Mouse (Mus musculus): ENCODE results near the gene Cast. TPM values are rescaled to one million over a fixed set of nuclear protein-coding genes. Genes with fewer than 3 reads are reported as not detected.

Cast gene
- total RNA-seq (2021): 1 to 10 TPM; 6.3 to 9.2 TPM

GRCm38 (mm10) chr13:74808152-74808929 is at the start of gene Cast:
Gene Cast, minus strand, starts transcription at chr13:74808810.
- DNase-seq (ENCODE audit: low spot score in 2 of 2): peak in 1 of 2 experiments; percentile 4
- intact Hi-C loops (cut with DNase I): no loop called here

GRCm38 (mm10) chr13:74854338-74855047 is 45.9 kb upstream of the Cast start:
- DNase-seq (ENCODE audit: low spot score in 2 of 2): peak; percentile 43 to 48
- intact Hi-C loops (cut with DNase I): loop anchor here (1.0 kb wide), 1 partner anchor 215 kb away; the partner anchor contains the start of gene Erap1

GRCm38 (mm10) chr13:74850823-74851222 is 42.2 kb upstream of the Cast start:
- intact Hi-C loops (cut with DNase I): no loop called here
- DNase-seq (ENCODE audit: low spot score in 2 of 2): no peak

GRCm38 (mm10) chr13:74845886-74846285 is 37.3 kb upstream of the Cast start:
- intact Hi-C loops (cut with DNase I): no loop called here
- no peak for DNase-seq (ENCODE audit: low spot score in 2 of 2)

- intact Hi-C loops (cut with DNase I): no loop called here
- no peak for DNase-seq (ENCODE audit: low spot score in 2 of 2)
Measured at GRCm38 (mm10) chr13:74834543-74834942, 25.9 kb upstream of the Cast start.

GRCm38 (mm10) chr13:74822095-74822494 is 13.5 kb upstream of the Cast start:
- intact Hi-C loops (cut with DNase I): no loop called here
- no peak for DNase-seq (ENCODE audit: low spot score in 2 of 2)

- intact Hi-C loops (cut with DNase I): no loop called here
Measured at GRCm38 (mm10) chr13:74815753-74816152, 7.1 kb upstream of the Cast start.

GRCm38 (mm10) chr13:74807446-74808151 is 1.0 kb downstream of the Cast start:
- intact Hi-C loops (cut with DNase I): no loop called here
- DNase-seq (ENCODE audit: low spot score in 2 of 2): peak; percentile 3 to 10

More at GRCm38 (mm10) chr13:74815753-74816152, 7.1 kb upstream of the Cast start:
- DNase-seq (ENCODE audit: low spot score in 2 of 2): no peak

GRCm38 (mm10) chr13:74806934-74807333 is 1.7 kb downstream of the Cast start:
- intact Hi-C loops (cut with DNase I): no loop called here
- DNase-seq (ENCODE audit: low spot score in 2 of 2): no peak

- intact Hi-C loops (cut with DNase I): no loop called here
- no peak for DNase-seq (ENCODE audit: low spot score in 2 of 2)
Measured at GRCm38 (mm10) chr13:74794435-74794834, 14.2 kb downstream of the Cast start.

- DNase-seq (ENCODE audit: low spot score in 2 of 2): no peak
- intact Hi-C loops (cut with DNase I): no loop called here
Measured at GRCm38 (mm10) chr13:74787681-74788080, 20.9 kb downstream of the Cast start.

- no peak for DNase-seq (ENCODE audit: low spot score in 2 of 2)
- intact Hi-C loops (cut with DNase I): no loop called here
Measured at GRCm38 (mm10) chr13:74772151-74772550, 36.5 kb downstream of the Cast start.

GRCm38 (mm10) chr13:74770480-74770879 is 38.1 kb downstream of the Cast start:
- intact Hi-C loops (cut with DNase I): no loop called here
- DNase-seq (ENCODE audit: low spot score in 2 of 2): peak; percentile 46 to 60

- intact Hi-C loops (cut with DNase I): no loop called here
- no peak for DNase-seq (ENCODE audit: low spot score in 2 of 2)
Measured at GRCm38 (mm10) chr13:74769871-74770270, 38.7 kb downstream of the Cast start.

- intact Hi-C loops (cut with DNase I): no loop called here
- DNase-seq (ENCODE audit: low spot score in 2 of 2): no peak
Measured at GRCm38 (mm10) chr13:74767186-74767585, 41.4 kb downstream of the Cast start.

GRCm38 (mm10) chr13:74762741-74763140 is 45.9 kb downstream of the Cast start:
- intact Hi-C loops (cut with DNase I): no loop called here
- DNase-seq (ENCODE audit: low spot score in 2 of 2): no peak

GRCm38 (mm10) chr13:74759152-74759551 is 49.5 kb downstream of the Cast start:
- intact Hi-C loops (cut with DNase I): no loop called here

GRCm38 (mm10) chr13:74743219-74743618 is 65.4 kb downstream of the Cast start:
- no peak for DNase-seq (ENCODE audit: low spot score in 2 of 2)
- intact Hi-C loops (cut with DNase I): no loop called here

More at GRCm38 (mm10) chr13:74759152-74759551, 49.5 kb downstream of the Cast start:
- DNase-seq (ENCODE audit: low spot score in 2 of 2): no peak

GRCm38 (mm10) chr13:74736396-74736795 is 72.2 kb downstream of the Cast start:
- no peak for DNase-seq (ENCODE audit: low spot score in 2 of 2)
- intact Hi-C loops (cut with DNase I): no loop called here

GRCm38 (mm10) chr13:74735834-74736233 is 72.8 kb downstream of the Cast start:
- intact Hi-C loops (cut with DNase I): no loop called here

More at GRCm38 (mm10) chr13:74735834-74736233, 72.8 kb downstream of the Cast start:
- no peak for DNase-seq (ENCODE audit: low spot score in 2 of 2)
